Mouse (Mus musculus) bone marrow, adult 2 months (tissue): ENCODE measurements around the gene Tmem91.
"Not testable (repeated sequence)": the region's sequence is repeated elsewhere in the genome, so short reads cannot be mapped to it uniquely, and the experiment has no call there.

ENCODE experiments used
- CTCF ChIP-seq: fragments of 200-500 bp; IDR thresholded peaks from 2 replicates; pipeline ENCODE4 v1.5.1; 2011; ENCODE audit warnings: low read length, control low read depth; ENCODE audit not compliant: control insufficient read depth, insufficient read depth
- POLR2A ChIP-seq: fragments of 200-500 bp; IDR thresholded peaks from 2 replicates; pipeline ENCODE4 v1.6.1; 2011; ENCODE audit warnings: low read depth, mild to moderate bottlenecking, control low read depth, low read length, borderline replicate concordance; ENCODE audit not compliant: control insufficient read depth

DNA sequence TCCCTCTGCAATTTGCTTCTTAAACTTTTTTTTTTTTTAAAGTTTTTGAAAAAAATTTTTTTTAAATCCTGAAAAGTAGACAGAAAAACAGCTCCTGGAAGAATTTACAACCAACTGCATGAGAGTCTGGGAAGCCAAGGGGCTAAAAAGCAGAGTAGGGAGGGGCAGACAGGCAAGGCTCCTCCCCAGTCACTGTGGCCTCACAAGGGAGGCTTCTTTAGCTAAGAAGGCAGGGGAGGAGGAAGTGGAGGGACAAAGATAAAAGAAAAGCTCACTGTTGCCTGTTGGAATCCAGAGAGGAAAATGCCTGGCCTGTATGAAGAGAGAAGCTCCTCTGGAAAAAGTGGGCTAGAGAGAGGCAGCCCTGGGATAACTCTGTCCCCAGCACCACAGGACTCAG, 46.8 kb upstream of the Tmem91 start:
- not testable (repeated sequence) for TF ChIP-seq CTCF, POLR2A
